Mouse (Mus musculus) neural tube, embryonic 12.5 days (tissue): ENCODE measurements around the gene Gm29094. TPM values are rescaled to one million over a fixed set of nuclear protein-coding genes. Genes with fewer than 3 reads are reported as not detected.
A peak's percentile ranks its signal among the peaks of the same experiment; 100 is the strongest.
"Not testable (repeated sequence)": the region's sequence is repeated elsewhere in the genome, so short reads cannot be mapped to it uniquely, and the experiment has no call there.

Source experiments
- ATAC-seq: fragments of 200-750 bp; cut with Nextera tagmentation; 2 replicates; pipeline ENCODE4 v1.8.0; 2017; ENCODE audit warnings: low read depth, mild to moderate bottlenecking, moderate TSS enrichment, moderate library complexity; ENCODE audit not compliant: low FRiP score
- H3K27ac ChIP-seq: fragments of 300-500 bp; sonication (generic); 2 replicates; pipeline ENCODE4 v1.5.1; 2016
- H3K27me3 ChIP-seq: fragments of 300-500 bp; sonication (generic); replicated peaks from 2 replicates; pipeline ENCODE4 v1.6.1; 2016; ENCODE audit warnings: mild to moderate bottlenecking
- H3K36me3 ChIP-seq: fragments of 300-500 bp; sonication (generic); 2 replicates; pipeline ENCODE4 v1.6.1; 2016; ENCODE audit warnings: mild to moderate bottlenecking
- H3K4me1 ChIP-seq: fragments of 300-500 bp; sonication (generic); 2 replicates; pipeline ENCODE4 v1.6.1; 2016
- H3K4me2 ChIP-seq: fragments of 300-500 bp; sonication (generic); replicated peaks from 2 replicates; pipeline ENCODE4 v1.6.1; 2016; ENCODE audit warnings: mild to moderate bottlenecking
- H3K4me3 ChIP-seq: fragments of 300-500 bp; sonication (generic); 2 replicates; pipeline ENCODE4 v1.5.1; 2016
- H3K9ac ChIP-seq: fragments of 300-500 bp; sonication (generic); 2 replicates; pipeline ENCODE4 v1.6.1; 2016; ENCODE audit warnings: mild to moderate bottlenecking
- H3K9me3 ChIP-seq: fragments of 300-500 bp; sonication (generic); 2 replicates; pipeline ENCODE4 v1.6.1; 2016; ENCODE audit warnings: mild to moderate bottlenecking
- WGBS: fragments of 180-500 bp; shearing (Covaris S2); methylation state at CpG from one replicate; pipeline ENCODE4 v1.1.7; 2016; 5-methylcytosine and 5-hydroxymethylcytosine counted together
- polyA plus RNA-seq: library from polyadenylated mRNA; unstranded; fragments of >200 nt; fragmentation: Nextera tagmentation; extraction: Ambion mirVana; gene quantifications from 2 replicates; pipeline ENCODE4 v1.2.1, GENCODE M21; 2016

The Gm29094 gene
- polyA plus RNA-seq: 0.70 TPM in 1 of 2 replicates, not detected in the other

DNA sequence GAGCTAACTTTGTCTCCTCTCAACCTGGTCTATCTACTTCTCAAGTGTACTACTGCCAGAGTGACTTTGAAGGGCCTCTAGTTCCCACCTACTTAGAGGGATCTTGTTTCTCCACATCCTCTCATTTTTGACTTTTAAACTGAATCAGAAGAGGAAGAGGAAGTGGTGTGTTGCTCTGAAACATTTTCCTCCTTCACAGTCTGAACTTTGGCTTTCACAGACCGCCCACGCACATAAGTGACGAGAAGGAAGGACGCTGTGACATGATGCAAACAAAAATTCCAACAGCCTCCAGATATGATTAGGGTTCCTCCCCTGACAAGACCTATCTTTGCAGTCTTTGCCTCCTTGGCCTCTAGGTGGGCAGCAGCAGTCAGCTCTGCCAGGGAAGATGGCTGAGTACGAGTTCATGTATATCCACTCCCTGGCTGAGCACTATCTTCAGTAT, at the start of gene Gm29094, which contains the start of gene Bcl2a1b:
Gene Gm29094 (plus strand): TSS at position 411 of the 448 bp plus-strand sequence.
Gene Bcl2a1b (plus strand): TSS at position 241 of the 448 bp plus-strand sequence.
- not testable (repeated sequence) for H3K27me3 ChIP-seq, H3K36me3 ChIP-seq, H3K4me3 ChIP-seq, H3K4me1 ChIP-seq, H3K27ac ChIP-seq, H3K9ac ChIP-seq, H3K4me2 ChIP-seq, ATAC-seq, H3K9me3 ChIP-seq
- WGBS: 97% methylated on average over 5 of the region's 5 CpGs

DNA sequence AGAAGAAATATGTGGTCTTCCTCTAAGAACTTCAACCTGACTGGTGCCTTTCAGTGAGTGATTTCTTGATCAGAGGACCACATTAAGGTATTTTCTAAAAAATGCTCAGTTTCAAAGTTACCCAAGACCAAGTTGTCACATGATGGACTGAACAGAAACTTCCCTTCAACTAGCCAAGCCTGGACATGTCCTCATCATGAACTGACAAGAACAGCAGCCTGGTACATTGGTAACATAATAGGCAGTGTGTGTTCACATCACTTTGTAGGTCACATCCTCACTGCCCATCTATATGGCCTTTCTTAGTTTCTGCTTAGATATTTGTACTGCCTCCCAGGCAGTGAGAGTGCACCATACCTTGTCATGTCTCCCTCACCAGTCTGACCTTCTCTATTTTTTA, 26.6 kb upstream of the Gm29094 start:
- H3K9ac ChIP-seq, H3K27ac ChIP-seq, H3K4me1 ChIP-seq, ATAC-seq, H3K27me3 ChIP-seq, H3K36me3 ChIP-seq, H3K4me2 ChIP-seq, H3K9me3 ChIP-seq, H3K4me3 ChIP-seq: not testable (repeated sequence)

DNA sequence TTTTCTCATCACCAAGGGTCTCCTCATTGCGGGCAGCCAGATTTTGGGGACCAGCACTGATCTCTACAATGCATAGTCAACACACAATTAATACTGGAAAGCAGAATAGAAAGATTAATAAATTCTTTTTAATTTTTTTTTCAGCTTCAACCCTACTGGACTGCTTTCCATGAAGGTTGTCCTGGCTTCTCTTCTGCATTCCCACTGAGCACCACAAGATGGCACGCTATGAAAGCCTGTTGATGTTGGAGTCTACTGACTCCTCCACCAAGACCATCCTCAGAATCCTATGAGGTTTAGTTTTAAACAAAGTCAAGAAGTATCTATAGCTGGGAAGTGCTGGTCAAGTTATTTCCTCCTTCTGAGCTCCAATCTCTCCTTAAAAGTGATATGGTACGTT, 20.3 kb upstream of the Gm29094 start:
- not testable (repeated sequence) for H3K9ac ChIP-seq

DNA sequence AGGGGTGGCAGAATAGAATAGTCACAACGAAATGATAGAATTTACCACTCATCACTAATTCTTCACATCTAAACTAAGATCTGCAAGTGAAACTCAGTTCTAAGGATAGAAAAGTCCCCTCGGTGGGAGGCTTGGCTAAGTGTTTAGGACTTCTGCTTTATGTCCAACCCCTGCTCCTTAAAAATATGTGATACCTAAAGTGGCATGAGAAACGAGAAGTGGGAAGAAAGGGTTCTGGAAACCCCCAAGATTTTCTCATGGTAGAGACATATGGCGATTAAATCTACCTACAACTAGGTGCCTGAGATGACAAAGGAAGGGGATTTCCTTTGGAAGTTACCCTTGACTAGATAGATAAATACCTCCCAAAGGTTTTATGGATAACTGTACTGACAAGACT, 19.7 kb upstream of the Gm29094 start:
- ATAC-seq, H3K4me3 ChIP-seq, H3K4me2 ChIP-seq, H3K27ac ChIP-seq, H3K27me3 ChIP-seq, H3K9ac ChIP-seq, H3K9me3 ChIP-seq, H3K4me1 ChIP-seq, H3K36me3 ChIP-seq: not testable (repeated sequence)
- WGBS: 83% methylated on average over 4 of the region's 4 CpGs

More for the DNA sequence above, 20.3 kb upstream of the Gm29094 start:
- ATAC-seq, H3K27me3 ChIP-seq, H3K4me1 ChIP-seq, H3K4me3 ChIP-seq, H3K27ac ChIP-seq, H3K36me3 ChIP-seq, H3K4me2 ChIP-seq, H3K9me3 ChIP-seq: not testable (repeated sequence)
- WGBS: 37% methylated on average over 3 of the region's 3 CpGs

DNA sequence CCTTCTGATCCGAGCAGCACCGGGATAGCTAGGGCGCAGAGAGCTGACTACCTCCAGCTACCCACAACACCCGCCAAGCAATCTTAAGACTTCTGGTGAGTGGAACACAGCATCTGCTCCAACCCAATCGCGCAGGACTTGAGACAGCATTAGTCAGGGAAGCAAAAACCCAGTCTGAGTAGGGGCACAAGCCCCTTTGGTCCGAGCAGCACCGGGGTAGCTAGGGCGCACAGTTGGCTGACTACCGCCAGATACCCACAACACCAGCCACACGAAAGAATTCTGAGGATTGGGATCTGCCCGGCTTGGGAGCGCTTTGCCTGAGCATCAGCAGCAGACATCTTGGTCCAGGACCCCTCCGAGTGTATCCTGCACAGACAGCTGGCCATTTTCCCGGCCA, 12.2 kb upstream of the Gm29094 start:
- not testable (repeated sequence) for H3K4me3 ChIP-seq, H3K9ac ChIP-seq, ATAC-seq, H3K4me2 ChIP-seq, H3K27me3 ChIP-seq, H3K27ac ChIP-seq, H3K36me3 ChIP-seq, H3K4me1 ChIP-seq, H3K9me3 ChIP-seq
- 79% methylated on average over 15 of the region's 15 CpGs for WGBS

DNA sequence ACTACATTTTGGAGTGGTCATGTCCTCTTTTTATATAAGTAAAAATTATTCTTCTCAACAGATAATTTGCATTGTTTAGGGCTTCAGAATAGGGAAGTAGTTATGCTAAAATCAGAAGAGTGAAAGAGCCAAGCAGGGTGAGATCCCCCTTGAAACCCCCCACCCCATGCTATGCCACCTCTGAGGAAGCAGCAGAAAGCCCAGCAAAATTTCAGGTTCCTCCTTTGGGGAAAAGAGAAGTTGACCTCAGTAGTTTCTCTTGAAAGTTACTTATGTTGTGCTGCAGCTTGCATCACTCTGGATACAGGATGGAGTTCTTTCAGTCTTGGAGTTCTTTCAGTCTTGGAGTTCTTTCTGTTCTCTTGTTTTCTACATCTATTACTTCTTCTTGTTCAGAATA, 3.7 kb upstream of the Gm29094 start:
- not testable (repeated sequence) for H3K4me3 ChIP-seq, H3K4me1 ChIP-seq, H3K36me3 ChIP-seq, H3K4me2 ChIP-seq, H3K27me3 ChIP-seq, ATAC-seq, H3K9ac ChIP-seq, H3K9me3 ChIP-seq, H3K27ac ChIP-seq

DNA sequence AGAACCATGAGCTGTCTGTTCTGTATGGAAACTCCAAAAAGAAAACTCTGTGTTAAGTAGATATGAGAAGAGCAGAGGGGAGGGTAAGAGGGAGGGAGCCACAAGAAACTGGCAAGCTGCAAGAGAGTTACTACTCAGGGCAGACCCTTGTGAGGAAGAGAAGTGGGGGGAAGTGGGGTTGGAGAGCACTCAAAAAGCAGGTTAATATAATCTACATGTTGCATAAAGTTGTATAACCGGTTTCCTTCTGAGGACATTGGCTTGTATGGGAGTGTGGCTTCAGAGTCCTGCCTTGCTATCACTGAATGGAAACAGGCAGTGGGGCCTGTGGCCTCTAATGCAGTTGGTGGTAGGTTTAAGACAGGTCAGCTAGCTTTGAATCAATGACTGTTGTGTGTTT, 1.7 kb upstream of the Gm29094 start:
- not testable (repeated sequence) for H3K9ac ChIP-seq, H3K27me3 ChIP-seq, H3K9me3 ChIP-seq, ATAC-seq, H3K27ac ChIP-seq, H3K4me1 ChIP-seq, H3K4me3 ChIP-seq, H3K36me3 ChIP-seq, H3K4me2 ChIP-seq
- 71% methylated on average over 1 of the region's 1 CpGs for WGBS

DNA sequence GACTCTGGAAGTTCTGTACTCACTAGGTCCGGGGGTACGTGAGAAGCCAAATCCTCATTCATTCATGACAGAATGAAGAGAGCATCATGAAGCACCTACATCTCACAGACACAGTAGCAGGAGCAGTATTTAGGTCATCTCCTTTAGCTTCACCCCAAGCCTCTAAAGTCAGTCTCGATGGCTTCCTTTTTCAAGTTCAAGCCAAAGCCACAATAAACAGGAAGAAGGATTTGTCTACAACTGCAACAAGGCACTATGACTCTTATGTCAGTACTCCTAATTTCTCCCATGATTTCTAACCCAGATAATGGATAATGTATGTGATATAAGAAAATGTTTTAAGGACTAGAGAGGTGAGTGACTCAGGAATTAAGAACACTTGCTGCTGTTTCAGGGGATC, 830 bp upstream of the Gm29094 start:
- ATAC-seq, H3K9me3 ChIP-seq, H3K27me3 ChIP-seq, H3K4me2 ChIP-seq, H3K4me3 ChIP-seq, H3K27ac ChIP-seq, H3K36me3 ChIP-seq, H3K9ac ChIP-seq, H3K4me1 ChIP-seq: not testable (repeated sequence)
- 95% methylated on average over 3 of the region's 3 CpGs for WGBS

DNA sequence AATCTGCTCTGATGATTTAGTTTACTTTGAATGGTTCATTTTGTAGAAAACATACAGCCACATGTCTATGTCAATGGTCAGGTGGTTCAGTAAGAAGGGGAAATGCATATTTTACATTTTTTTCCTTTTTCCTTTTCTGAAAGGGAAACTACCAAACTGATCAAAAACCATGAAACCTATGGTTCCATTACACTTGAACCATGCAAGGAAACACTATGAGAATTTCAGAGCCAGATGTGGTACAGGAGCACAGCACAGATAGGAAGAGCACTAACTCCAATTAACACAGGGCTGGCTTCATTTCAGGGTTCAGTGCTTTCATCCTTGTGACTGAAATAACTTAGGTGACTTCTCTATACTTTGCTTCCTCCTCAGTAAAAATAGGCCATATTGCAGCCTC, 3.1 kb downstream of the Gm29094 start:
- not testable (repeated sequence) for H3K4me2 ChIP-seq, H3K9me3 ChIP-seq, H3K4me3 ChIP-seq, ATAC-seq, H3K27me3 ChIP-seq, H3K36me3 ChIP-seq, H3K4me1 ChIP-seq, H3K9ac ChIP-seq, H3K27ac ChIP-seq

DNA sequence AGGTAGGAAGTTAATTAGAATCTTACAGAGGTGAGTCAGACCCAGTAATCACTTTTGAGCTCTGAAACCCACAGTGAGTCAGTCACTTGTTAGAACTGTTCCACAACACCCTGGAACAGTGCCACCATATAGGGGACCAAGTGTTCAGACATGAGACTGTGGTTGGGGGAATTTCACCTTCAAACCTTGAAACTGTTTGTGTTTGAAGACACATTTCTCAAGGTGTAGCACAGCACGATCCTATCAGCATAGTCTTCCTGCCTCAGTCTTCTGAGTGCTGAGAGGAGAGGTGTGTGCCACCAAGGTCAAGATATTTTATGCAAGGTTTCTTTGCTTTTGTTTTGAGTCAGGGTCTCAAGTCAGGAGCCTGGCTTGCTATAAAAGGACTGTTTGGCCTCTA, 9.8 kb downstream of the Gm29094 start:
- not testable (repeated sequence) for H3K4me2 ChIP-seq, ATAC-seq, H3K4me3 ChIP-seq, H3K27me3 ChIP-seq, H3K27ac ChIP-seq, H3K9ac ChIP-seq, H3K4me1 ChIP-seq, H3K9me3 ChIP-seq, H3K36me3 ChIP-seq
- WGBS: 89% methylated on average over 1 of the region's 1 CpGs

DNA sequence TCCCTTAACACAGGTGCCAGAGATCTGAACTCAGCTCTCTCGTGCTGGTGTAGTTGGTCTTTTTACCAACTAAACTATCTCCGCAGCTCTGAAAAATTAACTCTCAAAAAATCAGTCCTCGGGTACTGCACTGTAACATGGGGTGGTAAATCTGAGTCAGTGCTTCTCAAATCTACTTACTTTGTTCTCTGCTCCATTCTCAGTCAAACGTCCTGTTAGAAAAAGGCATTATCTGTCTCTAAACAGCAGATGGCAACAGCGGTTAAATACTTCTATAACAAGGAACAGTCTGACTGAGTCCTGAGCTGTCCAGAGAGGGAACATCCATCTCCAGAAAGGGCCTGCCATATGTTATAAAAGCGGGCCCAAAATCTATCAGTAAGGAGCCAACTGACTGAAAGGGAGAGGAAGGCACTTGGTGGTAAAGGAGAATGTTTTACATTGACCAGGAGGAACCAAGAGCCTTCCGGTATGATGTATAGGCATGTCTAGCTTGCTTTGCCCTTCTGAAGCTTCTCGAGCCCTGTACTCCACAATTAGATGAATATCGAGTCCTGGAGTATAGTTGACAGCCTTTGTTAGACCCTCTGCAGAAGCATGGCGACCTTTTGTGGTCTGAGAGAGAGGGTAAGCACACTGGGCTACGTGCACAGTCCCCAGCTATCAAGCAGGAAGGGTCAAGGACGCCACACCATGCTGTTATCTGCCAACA, 11.3 kb downstream of the Gm29094 start, which contains the start of gene Mthfs:
Gene Mthfs (plus strand): TSS at position 324 of the 712 bp plus-strand sequence.
- not testable (repeated sequence) for H3K9me3 ChIP-seq, H3K27me3 ChIP-seq, H3K27ac ChIP-seq, H3K9ac ChIP-seq, H3K36me3 ChIP-seq, H3K4me1 ChIP-seq
- peak; percentile 72 for ATAC-seq
- Histone ChIP-seq H3K4me3 (peak within 1 kb of the TSS; percentile 27; the same call in 1 of the 2 replicates), H3K4me2 (peak within 1 kb of the TSS; percentile 49)
- 26% methylated on average over 10 of the region's 12 CpGs for WGBS

DNA sequence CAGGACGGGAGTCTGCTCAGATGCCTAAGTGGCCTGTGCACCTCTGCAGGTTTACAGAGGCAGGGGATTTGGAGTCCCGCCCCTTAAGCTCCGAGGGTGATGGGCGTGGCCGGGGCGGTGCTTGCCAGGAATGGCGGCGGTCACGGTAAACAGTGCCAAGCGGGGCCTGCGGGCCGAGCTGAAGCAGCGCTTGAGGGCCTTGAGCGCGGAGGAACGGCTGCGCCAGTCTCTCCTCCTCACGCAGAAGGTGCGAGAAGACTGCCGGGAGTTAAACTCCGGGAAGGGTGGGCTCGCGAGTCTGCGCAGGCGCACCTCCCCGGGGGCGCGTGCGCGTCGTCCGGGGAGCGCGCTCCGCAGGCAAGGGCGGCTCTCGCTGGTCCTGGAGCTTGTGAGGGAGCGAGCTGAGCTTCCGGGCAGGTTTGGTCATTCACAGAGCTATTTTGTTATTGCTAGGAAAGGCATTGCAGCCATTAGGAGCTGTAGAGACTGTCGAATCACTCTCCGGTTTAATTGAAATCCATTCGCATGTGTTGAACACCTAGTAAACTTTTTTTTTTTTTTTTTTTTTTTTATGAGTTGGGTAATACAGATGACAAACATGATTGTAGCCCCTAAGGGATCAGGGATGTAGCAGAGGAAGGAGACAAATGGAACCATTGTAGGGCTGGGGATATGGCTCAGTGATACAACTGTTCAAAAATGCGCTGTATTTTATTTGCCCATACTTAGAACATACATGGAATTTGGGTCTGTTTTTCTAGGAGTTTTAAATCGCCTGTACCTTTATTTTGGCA, 12.1 kb downstream of the Gm29094 start:
- H3K9me3 ChIP-seq, H3K9ac ChIP-seq, H3K27ac ChIP-seq, H3K36me3 ChIP-seq, H3K27me3 ChIP-seq, H3K4me1 ChIP-seq: not testable (repeated sequence)
- peak overlapping the region; percentile 42 for H3K4me2 ChIP-seq
- H3K4me3 ChIP-seq: peak overlapping the region; percentile 27; the same call in 1 of the 2 replicates
- peak; percentile 96 for ATAC-seq
- 4% methylated on average over 20 of the region's 44 CpGs for WGBS

DNA sequence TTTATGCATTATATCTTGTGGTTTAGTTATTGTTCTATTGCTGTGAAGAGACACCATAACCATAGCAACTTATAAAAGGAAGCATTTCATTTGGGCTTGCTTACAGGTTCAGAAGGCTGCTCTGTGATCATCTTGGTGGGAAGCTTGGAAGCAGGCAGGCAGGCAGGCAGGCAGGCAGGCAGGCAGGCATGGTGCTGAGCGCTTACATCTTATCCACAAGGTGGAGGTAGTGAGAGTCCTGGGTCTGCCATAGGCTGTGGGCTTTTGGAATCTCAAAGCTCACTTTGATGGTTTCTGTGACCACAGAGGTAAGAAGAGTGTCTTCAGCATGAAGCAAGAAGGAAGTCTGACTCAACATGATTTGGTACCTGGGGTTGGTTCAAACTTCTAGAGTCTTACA, 13.2 kb downstream of the Gm29094 start:
- not testable (repeated sequence) for ATAC-seq, H3K4me2 ChIP-seq, H3K4me1 ChIP-seq, H3K36me3 ChIP-seq, H3K4me3 ChIP-seq, H3K27ac ChIP-seq, H3K27me3 ChIP-seq, H3K9me3 ChIP-seq, H3K9ac ChIP-seq
- 35% methylated on average over 1 of the region's 1 CpGs for WGBS
